Mouse (Mus musculus) neural tube, embryonic 11.5 days (tissue): ENCODE results near the gene Gm13283. TPM values are rescaled to one million over a fixed set of nuclear protein-coding genes. Genes with fewer than 3 reads are reported as not detected.
"Not testable (repeated sequence)": the region's sequence is repeated elsewhere in the genome, so short reads cannot be mapped to it uniquely, and the experiment has no call there.

Experiments
- ATAC-seq: fragments of 200-750 bp; cut with Nextera tagmentation; 2 replicates; pipeline ENCODE4 v1.8.0; 2017; ENCODE audit warnings: moderate number of reproducible peaks, mild to moderate bottlenecking, moderate TSS enrichment, moderate library complexity; ENCODE audit not compliant: insufficient read depth, low FRiP score, low TSS enrichment
- DNase-seq: peaks from one replicate; pipeline ENCODE4 v3.0.0-alpha.2; 2015; ENCODE audit warnings: low spot score
- H3K27ac ChIP-seq: fragments of 300-500 bp; sonication (generic); 2 replicates; pipeline ENCODE4 v1.5.1; 2014; ENCODE audit warnings: low read depth, mild to moderate bottlenecking, low read length
- H3K27me3 ChIP-seq: fragments of 300-500 bp; sonication (generic); 2 replicates; pipeline ENCODE4 v1.6.1; 2014; ENCODE audit warnings: mild to moderate bottlenecking, low read length, mixed read lengths; ENCODE audit not compliant: control insufficient read depth, insufficient read depth
- H3K36me3 ChIP-seq: fragments of 300-500 bp; sonication (generic); 2 replicates; pipeline ENCODE4 v1.6.1; 2014; ENCODE audit warnings: mild to moderate bottlenecking, low read length, moderate library complexity, mixed read lengths; ENCODE audit not compliant: control insufficient read depth, insufficient read depth
- H3K4me1 ChIP-seq: fragments of 300-500 bp; sonication (generic); 2 replicates; pipeline ENCODE4 v1.6.1; 2014; ENCODE audit warnings: low read length, mixed read lengths; ENCODE audit not compliant: control insufficient read depth, insufficient read depth
- H3K4me2 ChIP-seq: fragments of 300-500 bp; sonication (generic); 2 replicates; pipeline ENCODE4 v1.6.1; 2014; ENCODE audit warnings: low read depth, mild to moderate bottlenecking, moderate library complexity
- H3K4me3 ChIP-seq: fragments of 300-500 bp; sonication (generic); 2 replicates; pipeline ENCODE4 v1.5.1; 2014; ENCODE audit warnings: low read depth, low read length
- H3K9ac ChIP-seq: fragments of 300-500 bp; sonication (generic); 2 replicates; pipeline ENCODE4 v1.6.1; 2014; ENCODE audit warnings: mild to moderate bottlenecking, low read length
- H3K9me3 ChIP-seq: fragments of 300-500 bp; sonication (generic); 2 replicates; pipeline ENCODE4 v1.6.1; 2016; ENCODE audit warnings: low read length; ENCODE audit not compliant: control insufficient read depth
- WGBS: fragments of 180-500 bp; shearing (Covaris S2); extraction: QIAGEN DNeasy Blood & Tissue Kit; methylation state at CpG from one replicate; pipeline ENCODE4 v1.1.7; 2014; 5-methylcytosine and 5-hydroxymethylcytosine counted together
- polyA plus RNA-seq: library from polyadenylated mRNA; unstranded; fragments of >200 nt; fragmentation: Nextera tagmentation; extraction: Ambion mirVana; gene quantifications from 2 replicates; pipeline ENCODE4 v1.2.1, GENCODE M21; 2014

The Gm13283 gene
- polyA plus RNA-seq, 1 experiment from 2014 or later: not detected

DNA sequence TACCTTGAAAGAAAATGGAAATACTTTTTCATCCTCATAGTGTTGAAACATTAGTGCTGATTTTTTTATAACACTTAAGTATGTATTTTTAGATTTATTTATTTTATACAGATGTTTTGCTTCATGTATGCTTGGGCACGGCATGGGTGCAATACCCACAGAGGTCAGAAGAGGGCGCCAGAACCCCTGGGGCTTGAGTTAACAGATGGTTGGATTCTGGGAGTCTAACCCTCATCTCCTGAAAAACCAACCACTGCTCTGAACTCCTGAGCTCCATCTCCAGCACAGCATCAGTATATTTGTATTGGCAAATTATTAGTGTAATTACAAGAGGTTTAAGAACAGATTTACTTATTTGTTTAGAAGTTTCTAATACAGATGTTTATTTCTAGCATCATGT, 21.4 kb upstream of the Gm13283 start:
- WGBS: 3% methylated on average over 2 of the region's 2 CpGs
- H3K27ac ChIP-seq: no peak overlapping the region
- no peak overlapping the region for H3K4me3 ChIP-seq
- H3K4me2 ChIP-seq: no peak overlapping the region
- H3K4me1 ChIP-seq: no peaks in the 10 kb centered on the region
- H3K9me3 ChIP-seq: no peaks in the 10 kb centered on the region
- ATAC-seq (no peak), DNase-seq (peak; percentile 81)
- no peak overlapping the region for H3K9ac ChIP-seq
- H3K27me3 ChIP-seq: no peaks in the 10 kb centered on the region
- H3K36me3 ChIP-seq: no peaks in the 10 kb centered on the region

DNA sequence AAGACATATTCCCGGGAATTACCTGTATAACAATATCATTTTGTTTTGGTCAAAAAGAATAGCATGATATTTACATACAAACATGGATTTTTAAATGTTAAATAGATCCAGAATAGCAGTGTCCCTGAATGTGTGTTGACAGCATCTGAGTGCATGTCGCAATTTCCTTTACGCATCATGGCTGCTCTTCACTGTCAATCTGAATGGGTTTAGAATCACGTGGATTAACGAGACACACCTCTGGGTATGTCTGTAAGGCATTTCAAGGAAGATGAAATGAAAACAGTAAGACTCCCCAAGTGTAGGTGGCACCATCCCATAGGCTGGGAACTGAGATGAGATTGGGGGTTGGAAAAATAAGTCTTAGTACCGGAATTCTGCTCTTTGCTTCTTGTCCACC, 20.9 kb upstream of the Gm13283 start:
- Histone ChIP-seq H3K4me3 (no peak overlapping the region), H3K4me2 (no peak overlapping the region), H3K4me1 (no peaks in the 10 kb centered on the region), H3K9me3 (no peaks in the 10 kb centered on the region), H3K27me3 (no peaks in the 10 kb centered on the region), H3K9ac (no peak overlapping the region), H3K36me3 (no peaks in the 10 kb centered on the region), H3K27ac (no peak overlapping the region)
- ATAC-seq (no peak), DNase-seq (no peak)
- WGBS: 91% methylated on average over 6 of the region's 6 CpGs

- 94% methylated on average over 4 of the region's 4 CpGs for WGBS
- no peaks in the 10 kb centered on the region for H3K27me3 ChIP-seq
- H3K36me3 ChIP-seq: no peaks in the 10 kb centered on the region
- no peak overlapping the region for H3K4me3 ChIP-seq
- H3K4me2 ChIP-seq: no peak overlapping the region
- DNase-seq (no peak), ATAC-seq (no peak)
- H3K9me3 ChIP-seq: no peaks in the 10 kb centered on the region
- no peak overlapping the region for H3K9ac ChIP-seq
- no peaks in the 10 kb centered on the region for H3K4me1 ChIP-seq
- H3K27ac ChIP-seq: no peak overlapping the region
Measured at GRCm38 (mm10) chr4:88741426-88741825, 18.5 kb upstream of the Gm13283 start.

GRCm38 (mm10) chr4:88742771-88743371, 17.0 kb upstream of the Gm13283 start:
- Histone ChIP-seq H3K4me2 (no peak overlapping the region), H3K9me3 (no peaks in the 10 kb centered on the region), H3K27me3 (no peaks in the 10 kb centered on the region), H3K4me1 (no peaks in the 10 kb centered on the region), H3K4me3 (no peak overlapping the region), H3K9ac (no peak overlapping the region), H3K27ac (no peak overlapping the region), H3K36me3 (no peaks in the 10 kb centered on the region)
- ATAC-seq (no peak), DNase-seq (no peak)
- WGBS: 91% methylated on average over 7 of the region's 7 CpGs

DNA sequence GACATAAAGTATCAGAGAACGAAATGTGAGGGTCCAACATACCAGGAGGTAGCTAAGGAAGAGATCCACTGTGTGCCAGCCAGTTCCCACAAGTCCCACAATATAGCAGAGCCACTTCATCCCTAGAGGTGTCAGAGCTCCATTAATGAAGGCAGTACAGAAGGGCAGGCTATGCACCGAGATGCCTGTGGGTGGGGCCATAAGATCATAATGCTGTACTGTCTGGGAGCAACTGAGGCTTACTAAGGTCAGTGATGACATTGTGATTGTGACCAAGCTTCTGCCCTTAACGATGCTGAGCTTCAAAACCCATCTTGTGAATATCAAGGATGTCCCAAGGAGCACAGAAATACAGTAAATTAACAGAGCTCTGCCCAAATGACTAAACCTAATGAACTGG, 15.7 kb upstream of the Gm13283 start:
- no peaks in the 10 kb centered on the region for H3K9me3 ChIP-seq
- H3K27ac ChIP-seq: no peak overlapping the region
- H3K36me3 ChIP-seq: no peaks in the 10 kb centered on the region
- no peak overlapping the region for H3K4me3 ChIP-seq
- 75% methylated on average over 3 of the region's 3 CpGs for WGBS
- H3K27me3 ChIP-seq: no peaks in the 10 kb centered on the region
- no peak overlapping the region for H3K9ac ChIP-seq
- no peaks in the 10 kb centered on the region for H3K4me1 ChIP-seq
- no peak overlapping the region for H3K4me2 ChIP-seq
- DNase-seq (no peak), ATAC-seq (no peak)

DNA sequence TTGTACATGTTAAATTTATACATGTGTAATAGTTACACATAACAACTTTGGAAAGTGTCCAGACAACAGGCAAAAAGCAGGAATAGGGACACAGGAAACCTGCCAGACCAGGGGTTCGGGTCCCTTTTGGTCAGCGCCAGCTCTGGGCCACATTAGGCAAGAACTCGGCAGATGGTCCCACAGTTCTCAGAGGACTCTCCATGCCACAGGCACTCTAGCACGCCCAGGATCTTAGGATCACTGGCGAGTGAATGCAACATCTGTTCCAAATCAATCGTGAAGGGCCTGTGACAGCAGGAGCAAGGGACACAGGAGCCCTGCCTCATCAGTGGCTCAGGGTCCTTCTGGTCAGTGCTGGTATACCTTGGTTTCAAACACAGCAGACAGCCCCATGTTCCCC, 10.0 kb upstream of the Gm13283 start:
- Histone ChIP-seq H3K27ac (no peak overlapping the region), H3K9ac (no peak overlapping the region), H3K36me3 (no peaks in the 10 kb centered on the region), H3K4me3 (no peak overlapping the region), H3K27me3 (no peaks in the 10 kb centered on the region), H3K4me2 (no peak overlapping the region), H3K4me1 (no peaks in the 10 kb centered on the region), H3K9me3 (no peaks in the 10 kb centered on the region)
- ATAC-seq (no peak), DNase-seq (no peak)
- 54% methylated on average over 6 of the region's 6 CpGs for WGBS

GRCm38 (mm10) chr4:88754818-88755340, 5.0 kb upstream of the Gm13283 start, which contains the start of gene Gm13271:
Gm13271 (plus strand) TSS chr4:88754868.
- not testable (repeated sequence) for H3K36me3 ChIP-seq, H3K9ac ChIP-seq, H3K27me3 ChIP-seq, DNase-seq, ATAC-seq, H3K4me1 ChIP-seq, H3K9me3 ChIP-seq, H3K4me3 ChIP-seq, H3K27ac ChIP-seq, H3K4me2 ChIP-seq
- WGBS: 90% methylated on average over 12 of the region's 15 CpGs

GRCm38 (mm10) chr4:88756581-88757513, 3.1 kb upstream of the Gm13283 start:
- peak overlapping the region; percentile 67 for H3K27ac ChIP-seq
- peak overlapping the region; percentile 30 for H3K4me3 ChIP-seq
- peak overlapping the region; percentile 3 for H3K9ac ChIP-seq
- 14% methylated on average over 28 of the region's 31 CpGs for WGBS
- not testable (repeated sequence) for H3K4me1 ChIP-seq, ATAC-seq, H3K9me3 ChIP-seq, H3K36me3 ChIP-seq, H3K27me3 ChIP-seq
- H3K4me2 ChIP-seq: peak overlapping the region; percentile 49
- DNase-seq: peak; percentile 35
